7 mouse cellular contexts compared by ENCODE assay signal in the genomic region with DNA sequence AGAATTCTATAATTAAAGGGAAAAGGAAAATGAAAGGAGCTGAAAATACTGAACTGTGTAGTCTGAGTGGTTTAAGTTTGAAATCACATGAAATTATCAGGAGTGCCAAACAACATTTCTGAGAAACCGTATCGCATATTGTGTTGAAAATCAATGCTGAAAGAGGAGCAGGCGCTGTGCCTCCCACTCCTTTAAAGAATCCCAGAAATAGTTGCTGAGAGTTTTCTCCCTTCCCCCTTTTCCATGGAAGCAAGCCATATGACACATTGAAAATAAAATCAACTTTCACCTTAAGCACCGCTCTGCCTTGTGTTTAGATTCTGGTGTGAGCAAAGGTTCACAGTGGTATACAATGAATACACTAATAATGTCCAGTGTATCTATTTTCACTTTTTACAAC. TPM values are rescaled to one million over a fixed set of nuclear protein-coding genes. Genes with fewer than 3 reads are reported as not detected.
A peak's percentile ranks its signal among the peaks of the same experiment; 100 is the strongest.
DNase-seq lines count a peak whose midpoint lies in the region; ATAC-seq and TF ChIP-seq lines count a peak whose summit lies in the region.

No protein-coding gene starts in this region.

- intact Hi-C loops in left cerebral cortex, postnatal 4 days (cut with DNase I) = loop anchor here (5.0 kb wide), 2 partner anchors 356 to 446 kb away; no protein-coding TSS in a partner anchor

- peak; percentile 60 for DNase-seq in 3T3-L1 (ENCODE audit: low read depth, low spot score)
- peak; percentile 46 for DNase-seq in 416B (ENCODE audit: low read depth)
- no peak for DNase-seq in limb, embryonic 14.5 days (ENCODE audit: low spot score)
- DNase-seq in stomach, postnatal 0 days (ENCODE audit: low spot score) = no peak
- no peak for DNase-seq in left cerebral cortex, postnatal 4 days
- no peak for DNase-seq in frontal cortex, postnatal 10 days (ENCODE audit: low spot score in 2 of 2)

- ATAC-seq in forebrain, embryonic 15.5 days (replicated peaks) = no peak
- ATAC-seq in limb, embryonic 14.5 days (ENCODE audit: low FRiP score, low read depth) = no peak
- no peak for ATAC-seq in stomach, postnatal 0 days (ENCODE audit: low FRiP score, low TSS enrichment)

- peak overlapping the region; percentile 78 for H3K4me2 ChIP-seq in forebrain, embryonic 15.5 days (replicated peaks)
- H3K4me2 ChIP-seq in limb, embryonic 14.5 days (replicated peaks; ENCODE audit: low read depth, low read length, severe bottlenecking) = peak overlapping the region; percentile 49
- H3K4me2 ChIP-seq in stomach, postnatal 0 days (replicated peaks; ENCODE audit: low read depth) = peak overlapping the region; percentile 78

- no peaks in the 10 kb centered on the region for H3K36me3 ChIP-seq in forebrain, embryonic 15.5 days
- H3K36me3 ChIP-seq in limb, embryonic 14.5 days (ENCODE audit: control insufficient read depth, insufficient read depth, low read length) = no peaks in the 10 kb centered on the region
- no peaks in the 10 kb centered on the region for H3K36me3 ChIP-seq in stomach, postnatal 0 days (ENCODE audit: control insufficient read depth, insufficient read depth, low read length)

- TF ChIP-seq EP300 in stomach, postnatal 0 days (optimal IDR thresholded peaks at IDR 0.05) = no peak

- no peak overlapping the region for H3K9ac ChIP-seq in forebrain, embryonic 15.5 days (replicated peaks)
- peak overlapping the region; percentile 76 for H3K9ac ChIP-seq in limb, embryonic 14.5 days (ENCODE audit: low read depth, low read length, severe bottlenecking)
- peak overlapping the region; percentile 83 for H3K9ac ChIP-seq in stomach, postnatal 0 days (ENCODE audit: low read length)

- 11% methylated on average over 4 of the region's 4 CpGs for WGBS in forebrain, embryonic 15.5 days
- WGBS in limb, embryonic 14.5 days = 12% methylated on average over 4 of the region's 4 CpGs
- WGBS in stomach, postnatal 0 days = 1% methylated on average over 4 of the region's 4 CpGs

- no peak for TF ChIP-seq CTCF in stomach, postnatal 0 days (IDR thresholded peaks at IDR 0.05; ENCODE audit: low read depth)

- peaks cover 25% of the 10 kb centered on the region for H3K4me1 ChIP-seq in forebrain, embryonic 15.5 days
- 0 out of 2 replicates have a peak, but pooled peaks cover 2% of the 10 kb centered on the region for H3K4me1 ChIP-seq in limb, embryonic 14.5 days (ENCODE audit: control insufficient read depth, insufficient read depth, low read length)
- 0 out of 2 replicates have a peak, but pooled peaks cover 3% of the 10 kb centered on the region for H3K4me1 ChIP-seq in stomach, postnatal 0 days (replicated peaks; ENCODE audit: control insufficient read depth, insufficient read depth)

- no peak overlapping the region for H3K27ac ChIP-seq in forebrain, embryonic 15.5 days (replicated peaks)
- H3K27ac ChIP-seq in limb, embryonic 14.5 days (replicated peaks; ENCODE audit: low read depth, low read length) = no peak overlapping the region
- peak overlapping the region; percentile 92 for H3K27ac ChIP-seq in stomach, postnatal 0 days (replicated peaks)

- no peak for TF ChIP-seq POLR2A in limb, embryonic 14.5 days (IDR thresholded peaks at IDR 0.05; ENCODE audit: borderline replicate concordance, extremely low read depth, insufficient read depth, insufficient read length)

- H3K4me3 ChIP-seq in forebrain, embryonic 15.5 days = peak overlapping the region; percentile 91
- H3K4me3 ChIP-seq in limb, embryonic 14.5 days (replicated peaks; ENCODE audit: low read length) = peak overlapping the region; percentile 76
- peak overlapping the region; percentile 80 for H3K4me3 ChIP-seq in stomach, postnatal 0 days (ENCODE audit: low read depth, low read length)

- no peaks in the 10 kb centered on the region for H3K27me3 ChIP-seq in forebrain, embryonic 15.5 days
- no peaks in the 10 kb centered on the region for H3K27me3 ChIP-seq in limb, embryonic 14.5 days (ENCODE audit: control insufficient read depth, insufficient read depth, low read length)
- H3K27me3 ChIP-seq in stomach, postnatal 0 days (ENCODE audit: control insufficient read depth, insufficient read depth, low read length) = no peaks in the 10 kb centered on the region

- no peaks in the 10 kb centered on the region for H3K9me3 ChIP-seq in forebrain, embryonic 15.5 days
- H3K9me3 ChIP-seq in limb, embryonic 14.5 days (ENCODE audit: control insufficient read depth, low read length) = no peaks in the 10 kb centered on the region
- H3K9me3 ChIP-seq in stomach, postnatal 0 days (ENCODE audit: control insufficient read depth, low read length) = no peaks in the 10 kb centered on the region

RNA-seq across cellular contexts. Expression of gene Ikzf2, which starts 1.1 kb away (rescaled TPM):
- polyA plus RNA-seq in forebrain, embryonic 15.5 days (2015; fragmentation: Nextera tagmentation; extraction: Ambion mirVana) = 4.7 and 4.9 TPM in 2 replicates
- polyA plus RNA-seq in limb, embryonic 14.5 days (2012; rRNA removed) = 2.2 and 2.6 TPM in 2 replicates
- polyA plus RNA-seq in limb, embryonic 14.5 days (2014; fragmentation: Nextera tagmentation; extraction: Ambion mirVana) = 4.6 and 4.9 TPM in 2 replicates
- polyA plus RNA-seq in stomach, postnatal 0 days (2015; fragmentation: Nextera tagmentation; extraction: Ambion mirVana) = 2.4 and 2.5 TPM in 2 replicates
- total RNA-seq in left cerebral cortex, postnatal 4 days (2021) = 1 to 10 TPM; 8.3 to 9.8 TPM

Comparison
In these comparisons a context has a peak if more than half of its experiments do, and no peak if none do; other contexts are left out.
1. DNase-seq: peak in 3T3-L1 (single experiment) and 416B (single experiment); none in limb, embryonic 14.5 days (single experiment), stomach, postnatal 0 days (single experiment), left cerebral cortex, postnatal 4 days (single experiment) and frontal cortex, postnatal 10 days (0 of 2).
2. Peak in every context shown above with its lines, with median percentiles within 50 percentile points of each other: H3K4me2 ChIP-seq and H3K4me3 ChIP-seq.